Mouse (Mus musculus) midbrain, embryonic 13.5 days (tissue): ENCODE measurements around the gene Kdelr1. TPM values are rescaled to one million over a fixed set of nuclear protein-coding genes. Genes with fewer than 3 reads are reported as not detected.

Source experiments
- ATAC-seq: fragments of 200-750 bp; cut with Nextera tagmentation; 2 replicates; pipeline ENCODE4 v1.8.0; 2017; ENCODE audit warnings: mild to moderate bottlenecking, moderate TSS enrichment, moderate library complexity
- H3K27ac ChIP-seq: fragments of 300-500 bp; sonication (generic); 2 replicates; pipeline ENCODE4 v1.5.1; 2015; ENCODE audit warnings: inconsistent platforms, mild to moderate bottlenecking, moderate library complexity
- H3K27me3 ChIP-seq: fragments of 300-500 bp; sonication (generic); 2 replicates; pipeline ENCODE4 v1.6.1; 2015; ENCODE audit warnings: mild to moderate bottlenecking, inconsistent platforms
- H3K36me3 ChIP-seq: fragments of 300-500 bp; sonication (generic); 2 replicates; pipeline ENCODE4 v1.6.1; 2015; ENCODE audit warnings: mild to moderate bottlenecking, inconsistent platforms
- H3K4me1 ChIP-seq: fragments of 300-500 bp; sonication (generic); replicated peaks from 2 replicates; pipeline ENCODE4 v1.6.1; 2015; ENCODE audit warnings: inconsistent platforms
- H3K4me2 ChIP-seq: fragments of 300-500 bp; sonication (generic); replicated peaks from 2 replicates; pipeline ENCODE4 v1.6.1; 2015; ENCODE audit warnings: moderate library complexity, mild to moderate bottlenecking, inconsistent platforms
- H3K4me3 ChIP-seq: fragments of 300-500 bp; sonication (generic); replicated peaks from 2 replicates; pipeline ENCODE4 v1.5.1; 2015; ENCODE audit warnings: mild to moderate bottlenecking, inconsistent platforms
- H3K9ac ChIP-seq: fragments of 300-500 bp; sonication (generic); replicated peaks from 2 replicates; pipeline ENCODE4 v1.6.1; 2015; ENCODE audit warnings: mild to moderate bottlenecking, inconsistent platforms
- H3K9me3 ChIP-seq: fragments of 300-500 bp; sonication (generic); 2 replicates; pipeline ENCODE4 v1.6.1; 2016; ENCODE audit warnings: mild to moderate bottlenecking, inconsistent platforms
- WGBS: fragments of 180-500 bp; shearing (Covaris S2); methylation state at CpG from one replicate; pipeline ENCODE4 v1.1.7; 2015; 5-methylcytosine and 5-hydroxymethylcytosine counted together
- polyA plus RNA-seq: library from polyadenylated mRNA; unstranded; fragments of >200 nt; fragmentation: Nextera tagmentation; extraction: Ambion mirVana; gene quantifications from 2 replicates; pipeline ENCODE4 v1.2.1, GENCODE M21; 2015

Kdelr1 gene
- polyA plus RNA-seq = 36.1 and 44.8 TPM in 2 replicates

- Histone ChIP-seq H3K4me3 (peak within 1 kb of the TSS; percentile 90), H3K27ac (peak within 1 kb of the TSS; percentile 85), H3K27me3 (peaks cover 41% of the 10 kb centered on the region), H3K4me1 (peaks cover 56% of the 10 kb centered on the region), H3K36me3 (peaks cover 31% of the 10 kb centered on the region), H3K9ac (peak within 1 kb of the TSS; percentile 97), H3K9me3 (no peaks in the 10 kb centered on the region), H3K4me2 (peak within 1 kb of the TSS; percentile 76)
- peak; percentile 59 for ATAC-seq
- WGBS = 1% methylated on average over 18 of the region's 18 CpGs
Observed at GRCm38 (mm10) chr7:45872624-45873023, at the start of gene Kdelr1. TSS of gene Kdelr1 (plus strand) at chr7:45872772.

- peaks cover 63% of the 10 kb centered on the region for H3K36me3 ChIP-seq
Observed at GRCm38 (mm10) chr7:45824598-45824997, 48.0 kb upstream of the Kdelr1 start, which contains the start of gene Kcnj14. TSS of gene Kcnj14 (minus strand) at chr7:45824782.

GRCm38 (mm10) chr7:45826631-45827030, 45.9 kb upstream of the Kdelr1 start:
- Histone ChIP-seq H3K36me3 (peaks cover 63% of the 10 kb centered on the region), H3K4me2 (no peak overlapping the region)

More at GRCm38 (mm10) chr7:45824598-45824997, 48.0 kb upstream of the Kdelr1 start, which contains the start of gene Kcnj14:
- no peaks in the 10 kb centered on the region for H3K9me3 ChIP-seq
- H3K4me3 ChIP-seq = no peak within 1 kb of the TSS
- H3K9ac ChIP-seq = no peak within 1 kb of the TSS
- ATAC-seq = no peak
- H3K27ac ChIP-seq = no peak within 1 kb of the TSS
- H3K27me3 ChIP-seq = peaks cover 11% of the 10 kb centered on the region
- WGBS = 67% methylated on average over 7 of the region's 7 CpGs
- peaks cover 3% of the 10 kb centered on the region for H3K4me1 ChIP-seq
- no peak within 1 kb of the TSS for H3K4me2 ChIP-seq

GRCm38 (mm10) chr7:45830427-45831127, 42.0 kb upstream of the Kdelr1 start, which contains the start of gene Grwd1:
TSS of gene Grwd1 (minus strand) at chr7:45830944.
- ATAC-seq = peak; percentile 94
- peaks cover 35% of the 10 kb centered on the region for H3K4me1 ChIP-seq
- WGBS = under 1% methylated on average over 35 of the region's 35 CpGs

More at GRCm38 (mm10) chr7:45826631-45827030, 45.9 kb upstream of the Kdelr1 start:
- H3K27ac ChIP-seq = no peak overlapping the region
- peaks cover 5% of the 10 kb centered on the region for H3K27me3 ChIP-seq
- no peaks in the 10 kb centered on the region for H3K9me3 ChIP-seq
- H3K4me1 ChIP-seq = peaks cover 17% of the 10 kb centered on the region
- H3K4me3 ChIP-seq = no peak overlapping the region
- WGBS = 98% methylated on average over 7 of the region's 7 CpGs
- H3K9ac ChIP-seq = no peak overlapping the region
- ATAC-seq = no peak

GRCm38 (mm10) chr7:45831128-45831525, 41.4 kb upstream of the Kdelr1 start:
- Histone ChIP-seq H3K27ac (peak overlapping the region; percentile 90), H3K9ac (peak overlapping the region; percentile 69; the same call in 1 of the 2 replicates), H3K4me2 (peak overlapping the region; percentile 89), H3K4me1 (peaks cover 35% of the 10 kb centered on the region), H3K36me3 (peaks cover 33% of the 10 kb centered on the region), H3K9me3 (no peaks in the 10 kb centered on the region), H3K27me3 (peaks cover 49% of the 10 kb centered on the region), H3K4me3 (peak overlapping the region; percentile 70)
- 17% methylated on average over 5 of the region's 5 CpGs for WGBS
- ATAC-seq = no peak; the same call in 1 of the 2 replicates

More at GRCm38 (mm10) chr7:45830427-45831127, 42.0 kb upstream of the Kdelr1 start, which contains the start of gene Grwd1:
- no peaks in the 10 kb centered on the region for H3K9me3 ChIP-seq
- peak within 1 kb of the TSS; percentile 90 for H3K27ac ChIP-seq
- H3K36me3 ChIP-seq = peaks cover 39% of the 10 kb centered on the region
- peak within 1 kb of the TSS; percentile 69 for H3K9ac ChIP-seq
- H3K4me3 ChIP-seq = peak within 1 kb of the TSS; percentile 70
- H3K27me3 ChIP-seq = peaks cover 44% of the 10 kb centered on the region
- H3K4me2 ChIP-seq = peak within 1 kb of the TSS; percentile 89

GRCm38 (mm10) chr7:45832428-45832827, 40.1 kb upstream of the Kdelr1 start:
- no peaks in the 10 kb centered on the region for H3K9me3 ChIP-seq
- peaks cover 35% of the 10 kb centered on the region for H3K4me1 ChIP-seq
- H3K4me2 ChIP-seq = peak overlapping the region; percentile 49
- 11% methylated on average over 30 of the region's 30 CpGs for whole genome bisulfite sequencing
- peak overlapping the region; percentile 23; the same call in 1 of the 2 replicates for H3K9ac ChIP-seq
- peaks cover 60% of the 10 kb centered on the region for H3K27me3 ChIP-seq
- H3K4me3 ChIP-seq = peak overlapping the region; percentile 31
- H3K36me3 ChIP-seq = peaks cover 20% of the 10 kb centered on the region
- H3K27ac ChIP-seq = no peak overlapping the region
- ATAC-seq = no peak

- H3K9ac ChIP-seq = peak overlapping the region; percentile 32; the same call in 1 of the 2 replicates
- H3K4me2 ChIP-seq = peak overlapping the region; percentile 49
- peaks cover 64% of the 10 kb centered on the region for H3K27me3 ChIP-seq
- H3K4me3 ChIP-seq = peak overlapping the region; percentile 31
- H3K9me3 ChIP-seq = no peaks in the 10 kb centered on the region
- ATAC-seq = no peak
- H3K36me3 ChIP-seq = peaks cover 12% of the 10 kb centered on the region
- WGBS = under 1% methylated on average over 80 of the region's 86 CpGs
- peaks cover 35% of the 10 kb centered on the region for H3K4me1 ChIP-seq
- no peak overlapping the region for H3K27ac ChIP-seq
Observed at GRCm38 (mm10) chr7:45833148-45833790, 39.3 kb upstream of the Kdelr1 start.

- Histone ChIP-seq H3K9me3 (no peaks in the 10 kb centered on the region), H3K9ac (peak overlapping the region; percentile 32; the same call in 1 of the 2 replicates), H3K36me3 (peaks cover 6% of the 10 kb centered on the region; the same call in 1 of the 2 replicates), H3K4me2 (peak overlapping the region; percentile 49), H3K4me3 (peak overlapping the region; percentile 31), H3K27ac (no peak overlapping the region), H3K27me3 (peaks cover 64% of the 10 kb centered on the region), H3K4me1 (peaks cover 35% of the 10 kb centered on the region)
- WGBS = 3% methylated on average over 31 of the region's 31 CpGs
- no peak for ATAC-seq
Observed at GRCm38 (mm10) chr7:45833924-45834323, 38.6 kb upstream of the Kdelr1 start.

GRCm38 (mm10) chr7:45842950-45843744, 29.4 kb upstream of the Kdelr1 start:
- peaks cover 16% of the 10 kb centered on the region for H3K27me3 ChIP-seq
- no peak overlapping the region for H3K27ac ChIP-seq
- H3K4me1 ChIP-seq = no peaks in the 10 kb centered on the region
- ATAC-seq = no peak
- no peak overlapping the region for H3K9ac ChIP-seq
- H3K36me3 ChIP-seq = no peaks in the 10 kb centered on the region
- 86% methylated on average over 10 of the region's 10 CpGs for WGBS
- no peak overlapping the region for H3K4me3 ChIP-seq
- H3K9me3 ChIP-seq = no peaks in the 10 kb centered on the region
- no peak overlapping the region for H3K4me2 ChIP-seq

GRCm38 (mm10) chr7:45848447-45849027, 24.0 kb upstream of the Kdelr1 start:
- Histone ChIP-seq H3K36me3 (no peaks in the 10 kb centered on the region), H3K9ac (no peak overlapping the region; the same call in 1 of the 2 replicates), H3K4me1 (no peaks in the 10 kb centered on the region), H3K27me3 (peaks cover 4% of the 10 kb centered on the region; the same call in 1 of the 2 replicates), H3K9me3 (no peaks in the 10 kb centered on the region), H3K4me2 (no peak overlapping the region), H3K4me3 (no peak overlapping the region), H3K27ac (no peak overlapping the region)
- 2% methylated on average over 6 of the region's 6 CpGs for WGBS
- ATAC-seq = no peak

- H3K9ac ChIP-seq = no peak overlapping the region
- ATAC-seq = no peak
- H3K4me3 ChIP-seq = no peak overlapping the region
- WGBS = 81% methylated on average over 3 of the region's 3 CpGs
- H3K36me3 ChIP-seq = no peaks in the 10 kb centered on the region
- H3K4me1 ChIP-seq = no peaks in the 10 kb centered on the region
- no peaks in the 10 kb centered on the region for H3K9me3 ChIP-seq
- H3K27me3 ChIP-seq = peaks cover 4% of the 10 kb centered on the region
- H3K27ac ChIP-seq = no peak overlapping the region
- no peak overlapping the region for H3K4me2 ChIP-seq
Observed at GRCm38 (mm10) chr7:45850661-45851060, 21.9 kb upstream of the Kdelr1 start.
